Mouse (Mus musculus) effector memory CD4-positive, alpha-beta T cell, adult 7 months (primary cell): Measurements from ENCODE around the gene Tut7. TPM values are rescaled to one million over a fixed set of nuclear protein-coding genes. Genes with fewer than 3 reads are reported as not detected.

Source experiments
- polyA plus RNA-seq: library from polyadenylated mRNA; unstranded; fragments of 100-300 nt; shearing (Covaris generic); gene quantifications from one replicate; pipeline ENCODE4 v1.2.1, GENCODE M21; 2017

The Tut7 gene
- polyA plus RNA-seq = 184 TPM

DNA sequence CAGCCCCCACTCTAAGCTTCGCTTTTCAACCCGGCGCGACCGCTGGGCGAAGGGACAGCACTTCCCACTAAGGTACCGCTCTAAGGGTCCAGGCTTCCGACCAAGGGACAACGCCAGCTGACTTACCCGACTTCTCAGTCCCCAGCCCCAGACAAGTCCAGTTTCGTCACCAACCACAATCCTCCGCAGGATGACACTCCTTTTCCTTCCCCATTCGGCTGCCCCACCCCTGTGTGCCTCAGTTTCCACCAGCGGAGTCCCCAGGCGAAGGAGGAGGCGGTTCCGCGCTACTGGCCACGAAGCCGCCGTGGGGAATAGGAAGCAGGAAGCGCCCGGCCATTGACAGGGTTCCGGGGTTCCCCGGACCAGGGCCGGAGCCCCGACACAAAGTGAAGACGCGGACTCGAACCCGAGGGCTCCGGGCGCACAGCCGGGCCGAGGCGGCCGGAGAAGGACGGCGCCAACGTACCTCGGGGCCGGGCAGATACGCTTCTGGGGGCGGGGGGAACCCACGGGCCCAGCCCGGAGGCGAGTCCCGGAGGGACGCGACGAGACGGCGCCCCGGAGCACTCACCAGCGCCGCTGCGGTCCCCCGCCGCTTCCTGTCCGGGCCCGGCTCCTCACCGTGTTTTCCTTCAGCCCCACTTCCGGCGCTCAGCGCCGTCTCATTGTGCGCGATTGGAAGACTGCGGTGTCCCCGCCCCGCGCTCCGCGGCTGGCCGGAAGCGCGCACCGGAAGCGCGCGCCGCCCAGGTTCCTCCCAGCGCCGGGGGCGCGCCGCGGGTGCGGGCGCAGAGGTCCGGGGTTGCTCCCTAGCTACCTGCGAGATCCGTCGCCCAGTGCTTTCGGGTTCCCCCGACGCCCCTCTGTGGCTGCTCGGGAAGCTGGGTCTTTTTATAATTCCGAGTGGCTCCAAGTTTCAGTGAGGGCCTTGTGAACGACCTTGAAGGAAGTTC, at the start of gene Tut7:
Gene Tut7, minus strand, starts transcription at position 641 of the 956 bp plus-strand sequence.

DNA sequence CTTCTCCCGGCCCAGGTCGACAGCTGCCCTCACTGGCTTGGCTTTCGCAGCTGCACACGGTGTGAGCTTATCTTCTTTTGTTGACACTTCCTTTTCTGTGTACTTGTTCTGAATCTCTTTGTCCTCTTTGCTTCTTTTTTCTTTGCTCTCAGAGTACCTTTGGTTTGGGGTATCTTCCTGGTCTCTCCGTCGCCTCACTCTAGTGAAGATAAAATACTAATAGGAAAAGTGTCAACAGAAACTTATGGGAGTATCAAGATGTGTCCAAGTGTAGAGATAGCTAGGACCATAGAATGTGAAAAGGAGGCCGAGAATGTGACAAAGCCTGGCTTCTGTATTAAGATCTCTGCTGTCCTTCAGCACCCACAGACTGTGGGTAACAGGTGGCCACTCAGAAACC, 40.8 kb downstream of the Tut7 start, which contains the start of gene Gm49354:
Gene Gm49354, minus strand, starts transcription at position 101 of the 400 bp plus-strand sequence.

DNA sequence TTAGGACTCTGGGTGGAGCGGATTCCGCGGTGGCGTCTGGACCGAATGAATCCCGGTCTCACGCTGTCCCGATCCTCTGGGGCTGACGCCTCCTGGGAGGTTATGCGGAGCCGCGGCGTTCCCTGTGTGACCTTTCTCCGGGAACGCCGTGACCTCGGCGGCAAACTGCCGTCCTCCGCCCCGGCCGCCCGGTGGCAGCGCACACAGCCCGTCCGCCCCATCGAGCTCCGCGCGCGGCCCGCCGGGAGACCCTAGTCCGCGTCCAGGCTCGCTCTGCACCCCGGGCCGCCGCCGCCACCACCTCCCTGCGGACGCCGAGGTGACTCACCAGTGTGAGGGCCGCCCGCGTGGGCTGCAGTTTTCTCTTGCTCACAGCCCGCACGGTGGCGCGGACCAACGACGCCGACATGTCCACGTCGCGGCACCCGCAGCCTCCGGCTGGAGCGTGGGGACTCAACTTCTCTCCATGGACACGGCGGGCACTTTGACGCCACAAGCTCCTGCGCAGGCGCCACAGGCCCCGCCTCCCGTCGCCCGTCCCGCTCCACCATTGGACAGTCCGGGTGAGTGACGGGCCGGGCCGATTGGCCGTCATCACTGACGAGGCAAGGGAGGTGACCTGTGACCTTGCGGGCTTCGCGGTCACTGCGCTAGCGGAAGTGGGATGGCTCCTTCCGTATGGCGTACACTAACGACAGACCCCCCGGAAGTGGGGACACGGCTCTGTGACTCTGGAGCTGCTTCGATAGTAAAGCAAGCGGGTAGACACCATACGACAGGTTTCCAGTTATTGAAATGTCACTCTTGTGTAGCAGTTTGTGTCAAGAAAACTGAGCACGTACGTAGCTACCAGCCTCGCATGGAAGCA, 53.4 kb downstream of the Tut7 start, which contains the start of gene Isca1:
Gene Isca1, minus strand, starts transcription at position 515 of the 868 bp plus-strand sequence.

DNA sequence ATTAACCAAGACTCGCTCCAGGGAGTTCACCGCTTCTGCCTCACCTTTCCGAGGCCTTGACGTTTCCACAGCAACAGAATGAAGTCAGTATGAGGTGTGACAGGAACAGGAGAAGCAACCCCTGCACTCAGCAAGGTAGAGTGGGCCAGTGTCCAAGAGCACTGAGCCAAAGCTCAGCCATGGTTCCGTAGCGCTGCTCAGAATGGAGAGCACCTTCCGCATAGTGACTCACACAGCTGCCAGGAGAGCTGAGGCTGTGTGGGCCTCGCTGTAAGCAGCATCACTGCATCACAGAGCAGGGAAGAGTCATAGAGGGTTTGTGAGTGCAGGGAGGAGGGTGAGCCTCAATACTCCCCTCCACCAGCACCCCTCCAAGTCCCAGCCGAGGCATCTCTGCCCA, 76.2 kb downstream of the Tut7 start, which contains the start of gene 1700014D04Rik:
Gene 1700014D04Rik, minus strand, starts transcription at position 42 of the 400 bp plus-strand sequence.

DNA sequence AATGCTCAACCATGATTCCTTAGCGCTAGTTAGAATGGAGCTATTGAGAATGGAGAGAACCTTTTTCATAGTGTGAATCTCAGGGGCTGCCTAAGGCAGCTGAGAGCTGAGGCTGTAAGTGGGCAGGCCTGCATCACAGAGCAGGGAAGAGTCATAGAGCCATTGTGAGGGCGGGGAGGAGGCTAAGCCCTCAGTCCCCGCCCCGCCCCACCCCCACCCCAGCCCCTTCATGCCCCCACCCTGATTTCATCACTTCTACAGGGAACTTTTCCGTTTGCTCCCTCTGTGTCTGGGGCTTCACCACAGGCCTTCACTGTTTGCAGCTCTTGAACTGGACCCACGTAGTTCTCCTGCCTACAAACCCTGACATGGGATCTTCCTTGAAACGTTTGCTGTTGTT, 91.3 kb downstream of the Tut7 start, which contains the start of gene Spata31d1d:
Gene Spata31d1d, minus strand, starts transcription at position 101 of the 400 bp plus-strand sequence.

Other genes starting within 250 kb of the Tut7 start
- gene Agtpbp1, start 237.9 kb downstream of the Tut7 start, polyA plus RNA-seq = 19.6 TPM
- 38.1 TPM for gene Naa35, start 237.9 kb downstream of the Tut7 start, polyA plus RNA-seq
- gene Golm1, start 147.3 kb downstream of the Tut7 start, polyA plus RNA-seq = 60.6 TPM
- gene 4921517D22Rik, start 129.0 kb downstream of the Tut7 start, polyA plus RNA-seq = not detected
- gene Spata31d1a, start 112.8 kb downstream of the Tut7 start, polyA plus RNA-seq = not detected
- gene Spata31d1b, start 110.9 kb downstream of the Tut7 start, polyA plus RNA-seq = not detected
- gene Spata31d1d, start 91.4 kb downstream of the Tut7 start, polyA plus RNA-seq = not detected
- gene 1700014D04Rik, start 76.4 kb downstream of the Tut7 start, polyA plus RNA-seq = not detected
- 117 TPM for gene Isca1, start 53.3 kb downstream of the Tut7 start, polyA plus RNA-seq
- gene Gm49354, start 40.9 kb downstream of the Tut7 start, polyA plus RNA-seq = not detected